Mouse (Mus musculus) heart, embryonic 15.5 days (tissue): ENCODE measurements around the gene Mtif3. TPM values are rescaled to one million over a fixed set of nuclear protein-coding genes. Genes with fewer than 3 reads are reported as not detected.

ENCODE experiments used
- ATAC-seq: fragments of 200-750 bp; cut with Nextera tagmentation; replicated peaks from 2 replicates; pipeline ENCODE4 v1.8.0; 2017; ENCODE audit warnings: low read depth, moderate TSS enrichment; ENCODE audit not compliant: insufficient number of reproducible peaks, insufficient read depth, low FRiP score
- H3K27ac ChIP-seq: fragments of 300-500 bp; sonication (generic); 2 replicates; pipeline ENCODE4 v1.5.1; 2015; ENCODE audit warnings: mild to moderate bottlenecking, inconsistent platforms
- H3K27me3 ChIP-seq: fragments of 300-500 bp; sonication (generic); 2 replicates; pipeline ENCODE4 v1.6.1; 2015; ENCODE audit warnings: inconsistent platforms
- H3K36me3 ChIP-seq: fragments of 300-500 bp; sonication (generic); 2 replicates; pipeline ENCODE4 v1.6.1; 2015; ENCODE audit warnings: mild to moderate bottlenecking, inconsistent platforms
- H3K4me1 ChIP-seq: fragments of 300-500 bp; sonication (generic); replicated peaks from 2 replicates; pipeline ENCODE4 v1.6.1; 2015; ENCODE audit warnings: inconsistent platforms
- H3K4me2 ChIP-seq: fragments of 300-500 bp; sonication (generic); 2 replicates; pipeline ENCODE4 v1.6.1; 2015; ENCODE audit warnings: inconsistent platforms, mild to moderate bottlenecking, moderate library complexity
- H3K4me3 ChIP-seq: fragments of 300-500 bp; sonication (generic); 2 replicates; pipeline ENCODE4 v1.5.1; 2015; ENCODE audit warnings: mild to moderate bottlenecking, inconsistent platforms
- H3K9ac ChIP-seq: fragments of 300-500 bp; sonication (generic); 2 replicates; pipeline ENCODE4 v1.6.1; 2015; ENCODE audit warnings: mild to moderate bottlenecking, inconsistent platforms
- H3K9me3 ChIP-seq: fragments of 300-500 bp; sonication (generic); replicated peaks from 2 replicates; pipeline ENCODE4 v1.6.1; 2016; ENCODE audit warnings: inconsistent platforms
- WGBS: fragments of 180-500 bp; shearing (Covaris S2); methylation state at CpG from one replicate; pipeline ENCODE4 v1.1.7; 2015; ENCODE audit warnings: mixed read lengths; 5-methylcytosine and 5-hydroxymethylcytosine counted together
- polyA plus RNA-seq: library from polyadenylated mRNA; unstranded; fragments of >200 nt; fragmentation: Nextera tagmentation; extraction: Ambion mirVana; gene quantifications from 2 replicates; pipeline ENCODE4 v1.2.1, GENCODE M21; 2015

Gene Mtif3
- polyA plus RNA-seq, 1 experiment from 2014 or later, result 18.3 TPM

GRCm38 (mm10) chr5:146983216-146983615, 19.6 kb upstream of the Mtif3 start:
- no peaks in the 10 kb centered on the region for H3K36me3 ChIP-seq
- no peak overlapping the region for H3K27ac ChIP-seq
- no peak overlapping the region for H3K9ac ChIP-seq
- no peak for ATAC-seq
- H3K4me2 ChIP-seq, result no peak overlapping the region
- H3K9me3 ChIP-seq, result no peaks in the 10 kb centered on the region
- H3K4me1 ChIP-seq, result no peaks in the 10 kb centered on the region
- peaks cover 44% of the 10 kb centered on the region for H3K27me3 ChIP-seq
- WGBS, result 8% methylated on average over 8 of the region's 8 CpGs
- no peak overlapping the region for H3K4me3 ChIP-seq

- Histone ChIP-seq H3K4me1 (no peaks in the 10 kb centered on the region), H3K27me3 (peaks cover 41% of the 10 kb centered on the region), H3K9ac (no peak overlapping the region), H3K4me3 (no peak overlapping the region), H3K4me2 (no peak overlapping the region), H3K36me3 (no peaks in the 10 kb centered on the region), H3K27ac (no peak overlapping the region), H3K9me3 (no peaks in the 10 kb centered on the region)
- 74% methylated on average over 6 of the region's 6 CpGs for WGBS
- ATAC-seq, result no peak
These were observed 17.8 kb upstream of the Mtif3 start for GRCm38 (mm10) chr5:146981376-146981775.

GRCm38 (mm10) chr5:146974781-146975123, 11.2 kb upstream of the Mtif3 start:
- ATAC-seq, result no peak
- Histone ChIP-seq H3K9ac (no peak overlapping the region), H3K4me1 (no peaks in the 10 kb centered on the region; the same call in 1 of the 2 replicates), H3K36me3 (no peaks in the 10 kb centered on the region), H3K9me3 (no peaks in the 10 kb centered on the region), H3K4me2 (no peak overlapping the region), H3K27ac (no peak overlapping the region), H3K27me3 (no peaks in the 10 kb centered on the region), H3K4me3 (no peak overlapping the region)
- WGBS, result 38% methylated on average over 13 of the region's 13 CpGs

GRCm38 (mm10) chr5:146973858-146974780, 10.5 kb upstream of the Mtif3 start:
- no peak for ATAC-seq

GRCm38 (mm10) chr5:146973353-146973752, 9.8 kb upstream of the Mtif3 start:
- no peak overlapping the region for H3K9ac ChIP-seq
- no peak overlapping the region for H3K4me3 ChIP-seq
- H3K27me3 ChIP-seq, result 0 out of 2 replicates have a peak, but pooled peaks cover 2% of the 10 kb centered on the region
- no peak for ATAC-seq
- no peak overlapping the region for H3K4me2 ChIP-seq
- no peaks in the 10 kb centered on the region for H3K9me3 ChIP-seq
- no peaks in the 10 kb centered on the region; the same call in 1 of the 2 replicates for H3K4me1 ChIP-seq
- 86% methylated on average over 9 of the region's 9 CpGs for WGBS
- H3K36me3 ChIP-seq, result no peaks in the 10 kb centered on the region
- no peak overlapping the region for H3K27ac ChIP-seq

More at GRCm38 (mm10) chr5:146973858-146974780, 10.5 kb upstream of the Mtif3 start:
- Histone ChIP-seq H3K9ac (no peak overlapping the region), H3K4me3 (no peak overlapping the region), H3K27ac (no peak overlapping the region), H3K27me3 (0 out of 2 replicates have a peak, but pooled peaks cover under 1% of the 10 kb centered on the region), H3K36me3 (no peaks in the 10 kb centered on the region), H3K4me1 (no peaks in the 10 kb centered on the region; the same call in 1 of the 2 replicates), H3K9me3 (no peaks in the 10 kb centered on the region), H3K4me2 (no peak overlapping the region)
- 69% methylated on average over 25 of the region's 25 CpGs for WGBS

- 59% methylated on average over 10 of the region's 10 CpGs for WGBS
These were observed 8.4 kb upstream of the Mtif3 start for GRCm38 (mm10) chr5:146971776-146972561.

GRCm38 (mm10) chr5:146968695-146969393, 5.2 kb upstream of the Mtif3 start:
- H3K4me3 ChIP-seq, result no peak overlapping the region
- H3K27ac ChIP-seq, result no peak overlapping the region
- 0 out of 2 replicates have a peak, but pooled peaks cover 2% of the 10 kb centered on the region for H3K27me3 ChIP-seq
- peaks cover 4% of the 10 kb centered on the region; the same call in 1 of the 2 replicates for H3K4me1 ChIP-seq
- H3K9me3 ChIP-seq, result no peaks in the 10 kb centered on the region
- H3K9ac ChIP-seq, result no peak overlapping the region
- 69% methylated on average over 13 of the region's 13 CpGs for WGBS
- ATAC-seq, result no peak
- H3K4me2 ChIP-seq, result no peak overlapping the region
- no peaks in the 10 kb centered on the region for H3K36me3 ChIP-seq

More at GRCm38 (mm10) chr5:146971776-146972561, 8.4 kb upstream of the Mtif3 start:
- H3K27me3 ChIP-seq, result 0 out of 2 replicates have a peak, but pooled peaks cover 2% of the 10 kb centered on the region
- no peak overlapping the region for H3K4me2 ChIP-seq
- H3K36me3 ChIP-seq, result no peaks in the 10 kb centered on the region
- H3K27ac ChIP-seq, result no peak overlapping the region
- H3K9me3 ChIP-seq, result no peaks in the 10 kb centered on the region
- ATAC-seq, result no peak
- no peak overlapping the region for H3K9ac ChIP-seq
- no peaks in the 10 kb centered on the region; the same call in 1 of the 2 replicates for H3K4me1 ChIP-seq
- no peak overlapping the region for H3K4me3 ChIP-seq

GRCm38 (mm10) chr5:146963937-146964278, 308 bp upstream of the Mtif3 start:
- ATAC-seq, result no peak
- peak overlapping the region; percentile 93 for H3K4me3 ChIP-seq
- H3K4me2 ChIP-seq, result peak overlapping the region; percentile 69
- H3K27ac ChIP-seq, result no peak overlapping the region
- no peaks in the 10 kb centered on the region for H3K9me3 ChIP-seq
- no peak overlapping the region for H3K9ac ChIP-seq
- peaks cover 4% of the 10 kb centered on the region; the same call in 1 of the 2 replicates for H3K36me3 ChIP-seq
- 53% methylated on average over 8 of the region's 8 CpGs for WGBS
- H3K4me1 ChIP-seq, result peaks cover 10% of the 10 kb centered on the region
- H3K27me3 ChIP-seq, result no peaks in the 10 kb centered on the region

- Histone ChIP-seq H3K9me3 (no peaks in the 10 kb centered on the region), H3K36me3 (peaks cover 72% of the 10 kb centered on the region), H3K4me1 (no peaks in the 10 kb centered on the region), H3K4me3 (no peak overlapping the region), H3K4me2 (no peak overlapping the region), H3K9ac (no peak overlapping the region), H3K27ac (no peak overlapping the region), H3K27me3 (no peaks in the 10 kb centered on the region)
- ATAC-seq, result no peak
- WGBS, result 90% methylated on average over 18 of the region's 18 CpGs
These were observed 6.9 kb downstream of the Mtif3 start for GRCm38 (mm10) chr5:146956678-146957077.

GRCm38 (mm10) chr5:146955651-146956050, 7.9 kb downstream of the Mtif3 start:
- Histone ChIP-seq H3K36me3 (peaks cover 81% of the 10 kb centered on the region), H3K9me3 (no peaks in the 10 kb centered on the region), H3K9ac (no peak overlapping the region), H3K4me1 (no peaks in the 10 kb centered on the region), H3K4me2 (no peak overlapping the region), H3K27ac (no peak overlapping the region), H3K4me3 (no peak overlapping the region), H3K27me3 (no peaks in the 10 kb centered on the region)
- no peak for ATAC-seq
- WGBS, result 85% methylated on average over 5 of the region's 5 CpGs

- H3K4me1 ChIP-seq, result peaks cover 5% of the 10 kb centered on the region
- ATAC-seq, result no peak
- H3K9ac ChIP-seq, result no peak overlapping the region
- no peaks in the 10 kb centered on the region for H3K9me3 ChIP-seq
- no peak overlapping the region for H3K4me2 ChIP-seq
- no peaks in the 10 kb centered on the region for H3K27me3 ChIP-seq
- H3K36me3 ChIP-seq, result peaks cover 81% of the 10 kb centered on the region
- WGBS, result 85% methylated on average over 7 of the region's 7 CpGs
- no peak overlapping the region for H3K4me3 ChIP-seq
- H3K27ac ChIP-seq, result no peak overlapping the region
These were observed 9.0 kb downstream of the Mtif3 start for GRCm38 (mm10) chr5:146954576-146954975.
